Mouse (Mus musculus) kidney, adult 2 months (tissue): Measurements from ENCODE around the gene Mycbpap. TPM values are rescaled to one million over a fixed set of nuclear protein-coding genes. Genes with fewer than 3 reads are reported as not detected.

ENCODE experiments used
- DNase-seq: peaks from one replicate; pipeline ENCODE4 v3.0.0; 2021
- H3K27ac ChIP-seq: fragments of 200-500 bp; 2 replicates; pipeline ENCODE4 v1.5.1; 2012; ENCODE audit warnings: low read depth, low read length, control low read depth, inconsistent platforms; ENCODE audit not compliant: insufficient read depth
- H3K27me3 ChIP-seq: fragments of 200-500 bp; replicated peaks from 2 replicates; pipeline ENCODE4 v1.6.1; 2012; ENCODE audit warnings: mild to moderate bottlenecking, moderate library complexity, low read length, inconsistent platforms; ENCODE audit not compliant: control insufficient read depth, insufficient read depth
- H3K36me3 ChIP-seq: fragments of 200-500 bp; 2 replicates; pipeline ENCODE4 v1.6.1; 2012; ENCODE audit warnings: mild to moderate bottlenecking, moderate library complexity, low read length, inconsistent platforms; ENCODE audit not compliant: control insufficient read depth, insufficient read depth
- H3K4me1 ChIP-seq: fragments of 200-500 bp; 2 replicates; pipeline ENCODE4 v1.6.1; 2011; ENCODE audit warnings: low read length; ENCODE audit not compliant: control insufficient read depth, insufficient read depth
- H3K4me3 ChIP-seq: fragments of 200-500 bp; 2 replicates; pipeline ENCODE4 v1.5.1; 2011; ENCODE audit warnings: mild to moderate bottlenecking, low read depth, low read length, control low read depth; ENCODE audit not compliant: insufficient read depth
- CTCF ChIP-seq: fragments of 200-500 bp; conservative IDR thresholded peaks from 2 replicates; pipeline ENCODE4 v1.5.1; 2011; ENCODE audit warnings: low read depth, mild to moderate bottlenecking, control low read depth, low read length, moderate library complexity, mixed read lengths; ENCODE audit not compliant: insufficient read depth, insufficient read length
- POLR2A ChIP-seq: fragments of 200-500 bp; IDR thresholded peaks from one replicate; pipeline ENCODE4 v1.6.1; 2011; ENCODE audit warnings: low read depth, low read length, control low read depth
- WGBS: fragments of 180-500 bp; shearing (Covaris S2); methylation state at CpG from one replicate; pipeline ENCODE4 v1.1.7; 2018; 5-methylcytosine and 5-hydroxymethylcytosine counted together
- polyA plus RNA-seq: library from polyadenylated mRNA; depleted of rRNA; stranded (reverse); fragments of >200 nt; gene quantifications from 2 replicates; pipeline ENCODE4 v1.2.3, GENCODE M21; 2012

Mycbpap gene
- polyA plus RNA-seq, 1 experiment = 5.0 TPM

GRCm38 (mm10) chr11:94563383-94563782 is 41.8 kb upstream of the Mycbpap start:
- no peaks in the 10 kb centered on the region for H3K4me1 ChIP-seq
- 91% methylated on average over 5 of the region's 5 CpGs for WGBS
- TF ChIP-seq POLR2A (no peak), CTCF (no peak)
- H3K36me3 ChIP-seq = no peaks in the 10 kb centered on the region
- no peak overlapping the region for H3K4me3 ChIP-seq
- H3K27ac ChIP-seq = no peak overlapping the region
- DNase-seq = no peak
- no peaks in the 10 kb centered on the region for H3K27me3 ChIP-seq

GRCm38 (mm10) chr11:94558226-94558625 is 36.7 kb upstream of the Mycbpap start:
- 76% methylated on average over 3 of the region's 3 CpGs for WGBS

GRCm38 (mm10) chr11:94550442-94550744 is 28.9 kb upstream of the Mycbpap start:
- Histone ChIP-seq H3K27ac (no peak overlapping the region), H3K4me1 (0 out of 2 replicates have a peak, but pooled peaks cover 3% of the 10 kb centered on the region), H3K36me3 (no peaks in the 10 kb centered on the region), H3K4me3 (no peak overlapping the region), H3K27me3 (no peaks in the 10 kb centered on the region)
- WGBS = 78% methylated on average over 5 of the region's 5 CpGs
- no peak for DNase-seq
- TF ChIP-seq CTCF (no peak), POLR2A (no peak)

More at GRCm38 (mm10) chr11:94558226-94558625, 36.7 kb upstream of the Mycbpap start:
- Histone ChIP-seq H3K4me1 (0 out of 2 replicates have a peak, but pooled peaks cover 3% of the 10 kb centered on the region), H3K4me3 (no peak overlapping the region), H3K36me3 (no peaks in the 10 kb centered on the region), H3K27me3 (no peaks in the 10 kb centered on the region), H3K27ac (no peak overlapping the region)
- DNase-seq = no peak
- TF ChIP-seq CTCF (no peak), POLR2A (no peak)

GRCm38 (mm10) chr11:94549691-94550441 is 28.3 kb upstream of the Mycbpap start:
- peak overlapping the region; percentile 43; the same call in 1 of the 2 replicates for H3K27ac ChIP-seq
- DNase-seq = no peak
- H3K4me3 ChIP-seq = no peak overlapping the region
- no peaks in the 10 kb centered on the region for H3K36me3 ChIP-seq
- 63% methylated on average over 10 of the region's 10 CpGs for WGBS
- H3K27me3 ChIP-seq = no peaks in the 10 kb centered on the region
- no peak for TF ChIP-seq CTCF
- TF ChIP-seq POLR2A = no peak
- 0 out of 2 replicates have a peak, but pooled peaks cover 3% of the 10 kb centered on the region for H3K4me1 ChIP-seq

GRCm38 (mm10) chr11:94548888-94549690 is 27.5 kb upstream of the Mycbpap start, which contains the start of gene Rsad1:
Gene Rsad1, minus strand, starts transcription at chr11:94549255.
- no peaks in the 10 kb centered on the region for H3K36me3 ChIP-seq
- TF ChIP-seq POLR2A (no peak), CTCF (peak; percentile 77)
- 2% methylated on average over 49 of the region's 49 CpGs for WGBS
- H3K4me1 ChIP-seq = no peaks in the 10 kb centered on the region
- peak; percentile 97 for DNase-seq
- H3K4me3 ChIP-seq = peak within 1 kb of the TSS; percentile 77
- H3K27ac ChIP-seq = peak within 1 kb of the TSS; percentile 90
- no peaks in the 10 kb centered on the region for H3K27me3 ChIP-seq

- no peaks in the 10 kb centered on the region for H3K27me3 ChIP-seq
- H3K4me3 ChIP-seq = peak overlapping the region; percentile 77
- 7% methylated on average over 24 of the region's 24 CpGs for WGBS
- peak; percentile 51 for DNase-seq
- H3K27ac ChIP-seq = peak overlapping the region; percentile 90
- H3K36me3 ChIP-seq = no peaks in the 10 kb centered on the region
- TF ChIP-seq CTCF (no peak), POLR2A (no peak)
- H3K4me1 ChIP-seq = no peaks in the 10 kb centered on the region
Measured at GRCm38 (mm10) chr11:94548041-94548784, 26.7 kb upstream of the Mycbpap start.
